Mouse (Mus musculus): ENCODE measurements at regions not wholly inside any gene's neighbourhood (a gene's known extent, or its start where the extent isn't known, plus 50 kb on each side); places are given as distances from the start of the nearest gene placed in this dataset.

- DNase-seq (ENCODE audit: low read depth, low spot score) = peak; percentile 66
These were observed 339.9 kb downstream of the Rpl10l start for GRCm38 (mm10) chr12:65944251-65944650.

GRCm38 (mm10) chr12:65942166-65942565 is 342.0 kb downstream of the Rpl10l start:
- DNase-seq (ENCODE audit: low read depth, low spot score) = peak; percentile 27

GRCm38 (mm10) chr12:65931848-65932247 is 352.4 kb downstream of the Rpl10l start:
- peak; percentile 66 for DNase-seq (ENCODE audit: low read depth, low spot score)

GRCm38 (mm10) chr12:65929718-65930377 is 354.4 kb downstream of the Rpl10l start:
- DNase-seq (ENCODE audit: low read depth, low spot score) = no peak

All from brain, adult 2 months (tissue).